Mouse (Mus musculus): ENCODE results near the gene Rita1.

- TF ChIP-seq POLR2A (IDR thresholded peaks at IDR 0.05; ENCODE audit: low read depth, low read length) (no peak), CTCF (IDR thresholded peaks at IDR 0.05; ENCODE audit: extremely low read depth, insufficient read depth, insufficient read length, insufficient replicate concordance) (no peak)
Observed at GRCm38 (mm10) chr5:120576781-120577301, 35.5 kb downstream of the Rita1 start.
